Mouse (Mus musculus): ENCODE results near the gene Sdr16c6.
A peak's percentile ranks its signal among the peaks of the same experiment; 100 is the strongest.

Sdr16c6 gene

GRCm38 (mm10) chr4:4077372-4077771 lies at the start of gene Sdr16c6:
Gene Sdr16c6, minus strand, starts transcription at chr4:4077522.
- no peak for DNase-seq (ENCODE audit: low read depth)

DNA sequence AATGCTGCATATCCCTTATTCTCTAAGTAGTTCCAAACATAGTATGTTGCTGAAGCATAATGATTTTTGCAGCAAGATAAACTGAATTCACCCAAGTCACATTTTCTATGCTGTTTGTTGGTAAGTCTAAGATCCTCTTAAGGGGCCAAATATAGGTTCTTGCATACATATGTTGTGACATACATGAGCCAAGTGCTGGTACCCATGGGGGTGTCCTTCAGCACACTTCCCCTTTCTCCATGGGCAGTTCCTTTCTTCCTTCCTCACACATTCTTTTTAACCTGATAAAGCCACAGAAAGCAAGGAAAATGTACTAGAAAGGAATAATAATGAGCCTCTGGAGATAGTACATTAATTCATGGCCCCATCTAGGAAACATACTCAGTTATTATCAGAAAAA lies 2.9 kb upstream of the Sdr16c6 start:
- peak; percentile 30 for DNase-seq (ENCODE audit: low read depth)

DNA sequence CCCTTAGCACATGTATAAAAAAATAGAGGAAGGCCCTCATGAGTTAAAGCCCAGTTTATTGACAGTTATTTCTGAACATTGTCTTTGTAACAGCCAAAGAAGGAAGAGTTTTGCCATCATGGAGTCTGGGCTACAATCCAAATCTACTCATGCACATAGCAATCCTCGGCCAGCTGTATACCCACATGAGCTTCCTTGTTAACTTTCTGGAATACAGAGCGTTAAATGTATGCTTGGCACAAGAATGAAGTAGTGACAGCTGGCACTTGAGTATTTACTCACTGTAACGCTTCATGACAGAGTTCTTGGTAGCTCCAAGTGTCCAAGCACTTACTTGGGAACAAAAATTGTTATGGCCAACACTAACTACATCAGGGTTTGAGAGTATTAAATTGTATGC lies 1.8 kb upstream of the Sdr16c6 start:
- peak; percentile 5 for DNase-seq (ENCODE audit: low read depth)

DNA sequence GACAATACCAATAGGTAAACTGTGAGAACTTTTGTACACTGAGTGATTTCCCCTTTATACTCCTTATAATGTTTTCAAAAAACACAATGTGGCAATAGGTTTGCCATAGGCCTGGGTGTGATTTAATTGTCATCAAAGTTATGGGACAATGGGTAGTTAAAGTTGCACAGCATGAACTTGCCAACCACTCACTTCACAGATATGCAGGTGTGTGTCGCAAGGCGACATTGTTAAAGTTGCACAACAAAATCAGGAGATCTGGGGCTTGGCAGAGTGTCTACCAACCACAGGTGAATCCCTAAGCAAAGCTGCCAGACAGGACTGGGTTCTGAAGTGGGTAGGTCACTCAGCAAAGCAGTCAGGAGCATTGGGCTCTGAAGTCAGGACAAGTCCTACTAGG lies 1.3 kb downstream of the Sdr16c6 start:
- no peak for DNase-seq (ENCODE audit: low read depth)

Measured in 416B (cell line).